Mouse (Mus musculus): ENCODE measurements around the gene Scin. TPM values are rescaled to one million over a fixed set of nuclear protein-coding genes. Genes with fewer than 3 reads are reported as not detected.

Gene Scin
- polyA plus RNA-seq, 1 experiment from 2014 or later: not detected

- Histone ChIP-seq H3K27ac (no peak overlapping the region), H3K9me3 (no peaks in the 10 kb centered on the region), H3K27me3 (ENCODE audit: poor library complexity, severe bottlenecking) (peaks cover 6% of the 10 kb centered on the region), H3K4me3 (no peak overlapping the region), H3K4me1 (no peaks in the 10 kb centered on the region), H3K36me3 (replicated peaks) (no peaks in the 10 kb centered on the region)
- WGBS: 92% methylated on average over 8 of the region's 8 CpGs
- no peak for DNase-seq (ENCODE audit: extremely low spot score, low spot score)
These were observed 5.6 kb upstream of the Scin start for GRCm38 (mm10) chr12:40139484-40140245.

- WGBS: 47% methylated on average over 11 of the region's 11 CpGs
- Histone ChIP-seq H3K4me3 (peak overlapping the region; percentile 55), H3K27me3 (ENCODE audit: poor library complexity, severe bottlenecking) (peaks cover 44% of the 10 kb centered on the region), H3K36me3 (replicated peaks) (no peaks in the 10 kb centered on the region), H3K9me3 (no peaks in the 10 kb centered on the region), H3K27ac (no peak overlapping the region), H3K4me1 (peaks cover 15% of the 10 kb centered on the region)
- DNase-seq (ENCODE audit: extremely low spot score, low spot score): peak; percentile 16
These were observed 501 bp upstream of the Scin start for GRCm38 (mm10) chr12:40134529-40134928.

- H3K4me3 ChIP-seq: peak overlapping the region; percentile 55
- no peaks in the 10 kb centered on the region for H3K9me3 ChIP-seq
- WGBS: 15% methylated on average over 10 of the region's 10 CpGs
- no peak overlapping the region for H3K27ac ChIP-seq
- H3K36me3 ChIP-seq (replicated peaks): no peaks in the 10 kb centered on the region
- peaks cover 15% of the 10 kb centered on the region for H3K4me1 ChIP-seq
- DNase-seq (ENCODE audit: extremely low spot score, low spot score): no peak
- H3K27me3 ChIP-seq (ENCODE audit: poor library complexity, severe bottlenecking): peaks cover 44% of the 10 kb centered on the region
These were observed 845 bp downstream of the Scin start for GRCm38 (mm10) chr12:40133194-40133572.

- no peaks in the 10 kb centered on the region for H3K27me3 ChIP-seq (ENCODE audit: poor library complexity, severe bottlenecking)
- H3K9me3 ChIP-seq: no peaks in the 10 kb centered on the region
- H3K36me3 ChIP-seq (replicated peaks): no peaks in the 10 kb centered on the region
- WGBS: 84% methylated on average over 2 of the region's 2 CpGs
- H3K27ac ChIP-seq: no peak overlapping the region
- H3K4me3 ChIP-seq: no peak overlapping the region
- no peaks in the 10 kb centered on the region for H3K4me1 ChIP-seq
- DNase-seq (ENCODE audit: extremely low spot score, low spot score): no peak
These were observed 15.2 kb downstream of the Scin start for GRCm38 (mm10) chr12:40118872-40119271.

GRCm38 (mm10) chr12:40117045-40117444 lies 17.0 kb downstream of the Scin start:
- Histone ChIP-seq H3K4me3 (no peak overlapping the region), H3K27me3 (ENCODE audit: poor library complexity, severe bottlenecking) (no peaks in the 10 kb centered on the region), H3K9me3 (no peaks in the 10 kb centered on the region), H3K36me3 (replicated peaks) (no peaks in the 10 kb centered on the region), H3K4me1 (no peaks in the 10 kb centered on the region), H3K27ac (no peak overlapping the region)
- no peak for DNase-seq (ENCODE audit: extremely low spot score, low spot score)
- 88% methylated on average over 6 of the region's 6 CpGs for WGBS

- H3K9me3 ChIP-seq: no peaks in the 10 kb centered on the region
- H3K4me1 ChIP-seq: no peaks in the 10 kb centered on the region
- WGBS: 90% methylated on average over 5 of the region's 5 CpGs
- no peak overlapping the region for H3K27ac ChIP-seq
- no peaks in the 10 kb centered on the region for H3K27me3 ChIP-seq (ENCODE audit: poor library complexity, severe bottlenecking)
- no peak overlapping the region for H3K4me3 ChIP-seq
- no peaks in the 10 kb centered on the region for H3K36me3 ChIP-seq (replicated peaks)
- DNase-seq (ENCODE audit: extremely low spot score, low spot score): no peak
These were observed 17.8 kb downstream of the Scin start for GRCm38 (mm10) chr12:40116214-40116613.

- Histone ChIP-seq H3K27me3 (ENCODE audit: poor library complexity, severe bottlenecking) (no peaks in the 10 kb centered on the region), H3K4me3 (no peak overlapping the region), H3K4me1 (no peaks in the 10 kb centered on the region), H3K36me3 (replicated peaks) (no peaks in the 10 kb centered on the region), H3K9me3 (no peaks in the 10 kb centered on the region), H3K27ac (no peak overlapping the region)
- no peak for DNase-seq (ENCODE audit: extremely low spot score, low spot score)
- 87% methylated on average over 4 of the region's 4 CpGs for WGBS
These were observed 19.1 kb downstream of the Scin start for GRCm38 (mm10) chr12:40114883-40115282.

GRCm38 (mm10) chr12:40114020-40114419 lies 20.0 kb downstream of the Scin start:
- no peak overlapping the region for H3K27ac ChIP-seq
- WGBS: 92% methylated on average over 3 of the region's 3 CpGs

GRCm38 (mm10) chr12:40113605-40114004 lies 20.4 kb downstream of the Scin start:
- WGBS: 84% methylated on average over 2 of the region's 2 CpGs
- Histone ChIP-seq H3K4me3 (no peak overlapping the region), H3K4me1 (no peaks in the 10 kb centered on the region), H3K27me3 (ENCODE audit: poor library complexity, severe bottlenecking) (no peaks in the 10 kb centered on the region), H3K9me3 (no peaks in the 10 kb centered on the region), H3K36me3 (replicated peaks) (no peaks in the 10 kb centered on the region), H3K27ac (no peak overlapping the region)
- DNase-seq (ENCODE audit: extremely low spot score, low spot score): no peak

More at GRCm38 (mm10) chr12:40114020-40114419, 20.0 kb downstream of the Scin start:
- no peak for DNase-seq (ENCODE audit: extremely low spot score, low spot score)
- no peaks in the 10 kb centered on the region for H3K36me3 ChIP-seq (replicated peaks)
- H3K27me3 ChIP-seq (ENCODE audit: poor library complexity, severe bottlenecking): no peaks in the 10 kb centered on the region
- H3K4me1 ChIP-seq: no peaks in the 10 kb centered on the region
- H3K9me3 ChIP-seq: no peaks in the 10 kb centered on the region
- no peak overlapping the region for H3K4me3 ChIP-seq

GRCm38 (mm10) chr12:40109227-40109626 lies 24.8 kb downstream of the Scin start:
- Histone ChIP-seq H3K27me3 (ENCODE audit: poor library complexity, severe bottlenecking) (no peaks in the 10 kb centered on the region), H3K36me3 (replicated peaks) (no peaks in the 10 kb centered on the region)
- no peak for DNase-seq (ENCODE audit: extremely low spot score, low spot score)

GRCm38 (mm10) chr12:40108143-40108542 lies 25.9 kb downstream of the Scin start:
- Histone ChIP-seq H3K9me3 (no peaks in the 10 kb centered on the region), H3K36me3 (replicated peaks) (no peaks in the 10 kb centered on the region), H3K4me1 (no peaks in the 10 kb centered on the region), H3K4me3 (no peak overlapping the region), H3K27me3 (ENCODE audit: poor library complexity, severe bottlenecking) (no peaks in the 10 kb centered on the region), H3K27ac (no peak overlapping the region)
- WGBS: 83% methylated on average over 2 of the region's 2 CpGs
- DNase-seq (ENCODE audit: extremely low spot score, low spot score): no peak

More at GRCm38 (mm10) chr12:40109227-40109626, 24.8 kb downstream of the Scin start:
- H3K27ac ChIP-seq: no peak overlapping the region
- H3K4me3 ChIP-seq: no peak overlapping the region
- no peaks in the 10 kb centered on the region for H3K4me1 ChIP-seq
- 88% methylated on average over 1 of the region's 1 CpGs for WGBS
- no peaks in the 10 kb centered on the region for H3K9me3 ChIP-seq

GRCm38 (mm10) chr12:40106874-40107273 lies 27.2 kb downstream of the Scin start:
- no peak for DNase-seq (ENCODE audit: extremely low spot score, low spot score)
- no peak overlapping the region for H3K4me3 ChIP-seq
- no peaks in the 10 kb centered on the region for H3K9me3 ChIP-seq
- no peaks in the 10 kb centered on the region for H3K4me1 ChIP-seq
- H3K36me3 ChIP-seq (replicated peaks): no peaks in the 10 kb centered on the region
- H3K27ac ChIP-seq: no peak overlapping the region
- 87% methylated on average over 5 of the region's 5 CpGs for WGBS
- no peaks in the 10 kb centered on the region for H3K27me3 ChIP-seq (ENCODE audit: poor library complexity, severe bottlenecking)

GRCm38 (mm10) chr12:40104750-40105149 lies 29.3 kb downstream of the Scin start:
- no peaks in the 10 kb centered on the region for H3K4me1 ChIP-seq
- H3K9me3 ChIP-seq: no peaks in the 10 kb centered on the region
- DNase-seq (ENCODE audit: extremely low spot score, low spot score): no peak
- H3K27ac ChIP-seq: no peak overlapping the region
- 85% methylated on average over 2 of the region's 2 CpGs for WGBS
- no peaks in the 10 kb centered on the region for H3K27me3 ChIP-seq (ENCODE audit: poor library complexity, severe bottlenecking)
- H3K4me3 ChIP-seq: no peak overlapping the region
- no peaks in the 10 kb centered on the region for H3K36me3 ChIP-seq (replicated peaks)
